Mouse (Mus musculus) C2C12 (cell line): ENCODE data around the gene Ush2a.

Experiments used
- CEBPB ChIP-seq: IDR thresholded peaks from one replicate; pipeline ENCODE4 v1.6.1; 2011; ENCODE audit warnings: low read depth, mild to moderate bottlenecking, control low read depth, moderate library complexity
- CTCF ChIP-seq: IDR thresholded peaks from one replicate; pipeline ENCODE4 v1.5.1; 2011; ENCODE audit not compliant: control insufficient read depth, insufficient read depth, insufficient read length
- FOSL1 ChIP-seq: IDR thresholded peaks from one replicate; pipeline ENCODE4 v1.8.0; 2011; ENCODE audit warnings: mild to moderate bottlenecking, low read length; ENCODE audit not compliant: poor library complexity, insufficient read depth, severe bottlenecking
- MAX ChIP-seq: IDR thresholded peaks from one replicate; pipeline ENCODE4 v1.6.1; 2011; ENCODE audit warnings: mild to moderate bottlenecking, control low read depth
- MYOD1 ChIP-seq: IDR thresholded peaks from one replicate; pipeline ENCODE4 v1.6.1; 2011; ENCODE audit warnings: low read depth; ENCODE audit not compliant: control insufficient read depth, insufficient read length
- USF1 ChIP-seq: IDR thresholded peaks from one replicate; pipeline ENCODE4 v1.6.1; 2011; ENCODE audit warnings: low read depth, mild to moderate bottlenecking, control low read depth, moderate library complexity

- TF ChIP-seq CTCF, result no peak
- no peak for TF ChIP-seq FOSL1
- no peak for TF ChIP-seq CEBPB
- TF ChIP-seq MYOD1, result no peak
- no peak for TF ChIP-seq MAX
- TF ChIP-seq USF1, result no peak
These were observed 572.9 kb downstream of the Ush2a start for GRCm38 (mm10) chr1:188834770-188835169.
